Mouse (Mus musculus) lung, embryonic 15.5 days (tissue): ENCODE results near the gene Olfr67. TPM values are rescaled to one million over a fixed set of nuclear protein-coding genes. Genes with fewer than 3 reads are reported as not detected.

Experiments
- ATAC-seq: fragments of 200-750 bp; cut with Nextera tagmentation; 2 replicates; pipeline ENCODE4 v1.8.0; 2017; ENCODE audit warnings: moderate number of reproducible peaks, borderline replicate concordance; ENCODE audit not compliant: low FRiP score, low TSS enrichment; ENCODE audit errors: extremely low read depth
- H3K27ac ChIP-seq: fragments of 300-500 bp; sonication (generic); 2 replicates; pipeline ENCODE4 v1.5.1; 2015; ENCODE audit warnings: moderate library complexity, mild to moderate bottlenecking, inconsistent platforms
- H3K27me3 ChIP-seq: fragments of 300-500 bp; sonication (generic); 2 replicates; pipeline ENCODE4 v1.6.1; 2015; ENCODE audit warnings: inconsistent platforms
- H3K36me3 ChIP-seq: fragments of 300-500 bp; sonication (generic); 2 replicates; pipeline ENCODE4 v1.6.1; 2015; ENCODE audit warnings: inconsistent platforms
- H3K4me1 ChIP-seq: fragments of 300-500 bp; sonication (generic); 2 replicates; pipeline ENCODE4 v1.6.1; 2015; ENCODE audit warnings: inconsistent platforms
- H3K4me2 ChIP-seq: fragments of 300-500 bp; sonication (generic); 2 replicates; pipeline ENCODE4 v1.6.1; 2015; ENCODE audit warnings: inconsistent platforms, mild to moderate bottlenecking, moderate library complexity
- H3K4me3 ChIP-seq: fragments of 300-500 bp; sonication (generic); 2 replicates; pipeline ENCODE4 v1.5.1; 2015; ENCODE audit warnings: mild to moderate bottlenecking, inconsistent platforms
- H3K9ac ChIP-seq: fragments of 300-500 bp; sonication (generic); 2 replicates; pipeline ENCODE4 v1.6.1; 2015; ENCODE audit warnings: inconsistent platforms
- H3K9me3 ChIP-seq: fragments of 300-500 bp; sonication (generic); 2 replicates; pipeline ENCODE4 v1.6.1; 2016; ENCODE audit warnings: inconsistent platforms
- WGBS: fragments of 180-500 bp; shearing (Covaris S2); methylation state at CpG from one replicate; pipeline ENCODE4 v1.1.7; 2015; 5-methylcytosine and 5-hydroxymethylcytosine counted together
- polyA plus RNA-seq: library from polyadenylated mRNA; unstranded; fragments of >200 nt; fragmentation: Nextera tagmentation; extraction: Ambion mirVana; gene quantifications from 2 replicates; pipeline ENCODE4 v1.2.1, GENCODE M21; 2015

The Olfr67 gene
- polyA plus RNA-seq, 1 experiment from 2014 or later, result not detected

- Histone ChIP-seq H3K27ac (no peak within 1 kb of the TSS), H3K4me2 (no peak within 1 kb of the TSS), H3K9ac (no peak within 1 kb of the TSS), H3K4me3 (no peak within 1 kb of the TSS), H3K36me3 (no peaks in the 10 kb centered on the region), H3K4me1 (no peaks in the 10 kb centered on the region), H3K27me3 (no peaks in the 10 kb centered on the region), H3K9me3 (no peaks in the 10 kb centered on the region)
- ATAC-seq, result no peak
- WGBS, result 39% methylated on average over 2 of the region's 2 CpGs
Measured at GRCm38 (mm10) chr7:103757233-103757632, 34.4 kb downstream of the Olfr67 start, which contains the start of gene Olfr630. Gene Olfr630 (minus strand): TSS chr7:103757333.

- H3K9ac ChIP-seq, result no peak within 1 kb of the TSS
- no peak for ATAC-seq
- no peaks in the 10 kb centered on the region for H3K27me3 ChIP-seq
- H3K4me2 ChIP-seq, result no peak within 1 kb of the TSS
- H3K4me3 ChIP-seq, result no peak within 1 kb of the TSS
- no peaks in the 10 kb centered on the region for H3K36me3 ChIP-seq
- 76% methylated on average over 2 of the region's 2 CpGs for WGBS
- H3K4me1 ChIP-seq, result no peaks in the 10 kb centered on the region
- no peak within 1 kb of the TSS for H3K27ac ChIP-seq
- H3K9me3 ChIP-seq, result no peaks in the 10 kb centered on the region
Measured at GRCm38 (mm10) chr7:103744843-103745242, 46.8 kb downstream of the Olfr67 start, which contains the start of gene Olfr629. Gene Olfr629 (minus strand): TSS chr7:103744943.

Other genes with a start within 250 kb of the Olfr67 start
- gene Olfr612, start 249.1 kb downstream of the Olfr67 start, polyA plus RNA-seq, result not detected in 2 replicates
- not detected in 2 replicates for gene Olfr613, start 243.7 kb downstream of the Olfr67 start, polyA plus RNA-seq
- not detected in 2 replicates for gene Olfr615, start 235.7 kb downstream of the Olfr67 start, polyA plus RNA-seq
- not detected in 2 replicates for gene Olfr616, start 222.7 kb downstream of the Olfr67 start, polyA plus RNA-seq
- not detected in 2 replicates for gene Olfr617, start 218.8 kb downstream of the Olfr67 start, polyA plus RNA-seq
- not detected in 2 replicates for gene Olfr618, start 201.7 kb downstream of the Olfr67 start, polyA plus RNA-seq
- not detected in 2 replicates for gene Olfr619, start 191.2 kb downstream of the Olfr67 start, polyA plus RNA-seq
- gene Olfr620, start 179.3 kb downstream of the Olfr67 start, polyA plus RNA-seq, result not detected in 2 replicates
- gene Olfr622, start 149.1 kb downstream of the Olfr67 start, polyA plus RNA-seq, result not detected in 2 replicates
- gene Olfr623, start 128.1 kb downstream of the Olfr67 start, polyA plus RNA-seq, result not detected in 2 replicates
- gene Olfr624, start 120.6 kb downstream of the Olfr67 start, polyA plus RNA-seq, result 0.04 TPM in 1 of 2 replicates, not detected in the other
- not detected in 2 replicates for gene Olfr625-ps1, start 109.1 kb downstream of the Olfr67 start, polyA plus RNA-seq
- not detected in 2 replicates for gene Olfr243, start 77.2 kb downstream of the Olfr67 start, polyA plus RNA-seq
- not detected in 2 replicates for gene Olfr628, start 61.4 kb downstream of the Olfr67 start, polyA plus RNA-seq
- not detected in 2 replicates for gene Olfr629, start 46.9 kb downstream of the Olfr67 start, polyA plus RNA-seq
- not detected in 2 replicates for gene Olfr630, start 34.5 kb downstream of the Olfr67 start, polyA plus RNA-seq
- gene Olfr69, start 20.2 kb downstream of the Olfr67 start, polyA plus RNA-seq, result not detected in 2 replicates
- gene Olfr68, start 12.1 kb downstream of the Olfr67 start, polyA plus RNA-seq, result not detected in 2 replicates
- gene Hbb-bt, start 22.2 kb upstream of the Olfr67 start, polyA plus RNA-seq, result 4,716 and 5,311 TPM in 2 replicates
- 14,530 and 15,290 TPM in 2 replicates for gene Hbb-bs, start 36.3 kb upstream of the Olfr67 start, polyA plus RNA-seq
- not detected in 2 replicates for gene Hbb-bh2, start 48.7 kb upstream of the Olfr67 start, polyA plus RNA-seq
- gene Hbb-bh1, start 51.3 kb upstream of the Olfr67 start, polyA plus RNA-seq, result 8.2 and 12.5 TPM in 2 replicates
- gene Hbb-y, start 61.4 kb upstream of the Olfr67 start, polyA plus RNA-seq, result 807 and 1,263 TPM in 2 replicates
- gene Olfr66, start 94.4 kb upstream of the Olfr67 start, polyA plus RNA-seq, result not detected in 2 replicates
- not detected in 2 replicates for gene Olfr64, start 102.7 kb upstream of the Olfr67 start, polyA plus RNA-seq
- not detected in 2 replicates for gene Olfr65, start 111.7 kb upstream of the Olfr67 start, polyA plus RNA-seq
- not detected in 2 replicates for gene Olfr631, start 137.0 kb upstream of the Olfr67 start, polyA plus RNA-seq
- gene Olfr632, start 142.5 kb upstream of the Olfr67 start, polyA plus RNA-seq, result not detected in 2 replicates
- not detected in 2 replicates for gene Olfr633, start 152.6 kb upstream of the Olfr67 start, polyA plus RNA-seq
- not detected in 2 replicates for gene Olfr635, start 179.3 kb upstream of the Olfr67 start, polyA plus RNA-seq
- gene Olfr638, start 206.9 kb upstream of the Olfr67 start, polyA plus RNA-seq, result not detected in 2 replicates
- not detected in 2 replicates for gene Olfr639, start 225.5 kb upstream of the Olfr67 start, polyA plus RNA-seq
- not detected in 2 replicates for gene Olfr640, start 233.8 kb upstream of the Olfr67 start, polyA plus RNA-seq
- gene Olfr641, start 243.6 kb upstream of the Olfr67 start, polyA plus RNA-seq, result not detected in 2 replicates